Mouse (Mus musculus): ENCODE results near the gene Dgkz. TPM values are rescaled to one million over a fixed set of nuclear protein-coding genes. Genes with fewer than 3 reads are reported as not detected.

Dgkz gene
- total RNA-seq, 1 experiment, result 47.0 TPM

DNA sequence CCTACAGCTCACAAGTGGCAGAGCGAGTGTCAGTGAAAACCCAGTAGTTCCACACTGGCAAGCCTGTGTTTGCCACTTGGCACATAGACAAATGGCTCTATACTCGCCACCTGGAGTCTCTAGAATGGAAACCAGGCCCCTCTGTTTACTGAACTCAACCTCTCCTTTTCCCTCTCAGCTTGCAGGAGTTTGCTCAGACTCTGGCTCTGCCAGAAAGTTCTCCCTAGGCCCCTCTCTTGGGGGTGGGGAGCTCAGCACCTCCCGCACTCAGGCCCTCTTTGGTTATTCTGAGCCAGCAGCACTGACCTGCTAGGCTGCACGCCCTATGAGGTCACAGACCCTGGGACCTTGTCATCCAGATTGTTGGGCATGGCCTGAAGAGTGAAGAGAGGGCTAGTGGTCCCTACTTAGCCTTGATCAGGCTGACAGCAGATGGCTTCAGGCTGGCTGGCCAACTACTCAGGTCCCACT is 20.5 kb downstream of the Dgkz start:
- Histone ChIP-seq H3K36me3 (ENCODE audit: control insufficient read depth, insufficient read depth, low read length, poor library complexity, severe bottlenecking) (no peaks in the 10 kb centered on the region; the same call in 1 of the 2 replicates), H3K4me3 (ENCODE audit: insufficient read depth in 1 of 2, low read depth in 1 of 2, low read length in 2 of 2, poor library complexity in 1 of 2, severe bottlenecking in 1 of 2) (no peak overlapping the region), H3K27ac (ENCODE audit: insufficient read depth, low read depth, low read length, poor library complexity, severe bottlenecking) (no peak overlapping the region), H3K4me1 (ENCODE audit: control insufficient read depth in 2 of 2, insufficient read depth in 2 of 2, low read length in 2 of 2, poor library complexity in 1 of 2) (peaks cover 4 to 29% of the 10 kb centered on the region in 2 experiments; a peak in 3 of 4 replicates), H3K9ac (ENCODE audit: insufficient read depth, low read depth, low read length, poor library complexity, severe bottlenecking) (no peak overlapping the region), H3K9me3 (ENCODE audit: control insufficient read depth, insufficient read depth, low read depth, low read length) (no peaks in the 10 kb centered on the region)
- in situ Hi-C loops (cut with MboI; ENCODE audit: low sequenced_read_pairs in 2 of 2, unreplicated experiment in 2 of 2), result no loop called here
- TF ChIP-seq ZNF384 (IDR thresholded peaks at IDR 0.05; ENCODE audit: low read depth, low read length) (no peak), MAFK (IDR thresholded peaks at IDR 0.05; ENCODE audit: insufficient read depth, low read depth, low read length) (no peak), CHD2 (IDR thresholded peaks at IDR 0.05; ENCODE audit: low read depth, low read length) (no peak), ZC3H11A (IDR thresholded peaks at IDR 0.05; ENCODE audit: borderline replicate concordance, low read depth, low read length) (no peak), HCFC1 (IDR thresholded peaks at IDR 0.05; ENCODE audit: borderline replicate concordance, insufficient read depth, low read length) (no peak)
- DNase-seq (ENCODE audit: low read depth, low spot score), result no peak

- peaks cover 2% of the 10 kb centered on the region; the same call in 1 of the 2 replicates for H3K36me3 ChIP-seq (ENCODE audit: control insufficient read depth, insufficient read depth, low read length, poor library complexity, severe bottlenecking)
- in situ Hi-C loops (cut with MboI; ENCODE audit: low sequenced_read_pairs in 2 of 2, unreplicated experiment in 2 of 2), result no loop called here
- H3K9me3 ChIP-seq (ENCODE audit: control insufficient read depth, insufficient read depth, low read depth, low read length), result no peaks in the 10 kb centered on the region
- H3K4me3 ChIP-seq (ENCODE audit: insufficient read depth in 1 of 2, low read depth in 1 of 2, low read length in 2 of 2, poor library complexity in 1 of 2, severe bottlenecking in 1 of 2), result no peak overlapping the region
- no peak for DNase-seq (ENCODE audit: low read depth, low spot score)
- TF ChIP-seq CHD2 (IDR thresholded peaks at IDR 0.05; ENCODE audit: low read depth, low read length) (no peak), ZNF384 (IDR thresholded peaks at IDR 0.05; ENCODE audit: low read depth, low read length) (no peak), ZC3H11A (IDR thresholded peaks at IDR 0.05; ENCODE audit: borderline replicate concordance, low read depth, low read length) (no peak), MAFK (IDR thresholded peaks at IDR 0.05; ENCODE audit: insufficient read depth, low read depth, low read length) (no peak), HCFC1 (IDR thresholded peaks at IDR 0.05; ENCODE audit: borderline replicate concordance, insufficient read depth, low read length) (no peak)
- no peak overlapping the region for H3K27ac ChIP-seq (ENCODE audit: insufficient read depth, low read depth, low read length, poor library complexity, severe bottlenecking)
- peaks cover 2 to 27% of the 10 kb centered on the region in 2 experiments; a peak in 3 of 4 replicates for H3K4me1 ChIP-seq (ENCODE audit: control insufficient read depth in 2 of 2, insufficient read depth in 2 of 2, low read length in 2 of 2, poor library complexity in 1 of 2)
- no peak overlapping the region for H3K9ac ChIP-seq (ENCODE audit: insufficient read depth, low read depth, low read length, poor library complexity, severe bottlenecking)
These were observed 21.8 kb downstream of the Dgkz start for GRCm38 (mm10) chr2:91953825-91954224.

- Histone ChIP-seq H3K4me1 (ENCODE audit: control insufficient read depth in 2 of 2, insufficient read depth in 2 of 2, low read length in 2 of 2, poor library complexity in 1 of 2) (peaks cover 2 to 28% of the 10 kb centered on the region in 2 experiments), H3K4me3 (ENCODE audit: insufficient read depth in 1 of 2, low read depth in 1 of 2, low read length in 2 of 2, poor library complexity in 1 of 2, severe bottlenecking in 1 of 2) (no peak overlapping the region), H3K9me3 (ENCODE audit: control insufficient read depth, insufficient read depth, low read depth, low read length) (no peaks in the 10 kb centered on the region), H3K9ac (ENCODE audit: insufficient read depth, low read depth, low read length, poor library complexity, severe bottlenecking) (no peak overlapping the region; the same call in 1 of the 2 replicates), H3K27ac (ENCODE audit: insufficient read depth, low read depth, low read length, poor library complexity, severe bottlenecking) (no peak overlapping the region), H3K36me3 (ENCODE audit: control insufficient read depth, insufficient read depth, low read length, poor library complexity, severe bottlenecking) (peaks cover 2% of the 10 kb centered on the region; the same call in 1 of the 2 replicates)
- DNase-seq (ENCODE audit: low read depth, low spot score), result no peak
- TF ChIP-seq ZC3H11A (IDR thresholded peaks at IDR 0.05; ENCODE audit: borderline replicate concordance, low read depth, low read length) (no peak), ZNF384 (IDR thresholded peaks at IDR 0.05; ENCODE audit: low read depth, low read length) (no peak), HCFC1 (IDR thresholded peaks at IDR 0.05; ENCODE audit: borderline replicate concordance, insufficient read depth, low read length) (no peak), MAFK (IDR thresholded peaks at IDR 0.05; ENCODE audit: insufficient read depth, low read depth, low read length) (no peak), CHD2 (IDR thresholded peaks at IDR 0.05; ENCODE audit: low read depth, low read length) (no peak)
- in situ Hi-C loops (cut with MboI; ENCODE audit: low sequenced_read_pairs in 2 of 2, unreplicated experiment in 2 of 2), result no loop called here
These were observed 25.2 kb downstream of the Dgkz start for GRCm38 (mm10) chr2:91950275-91951085.

GRCm38 (mm10) chr2:91949411-91950274 is 26.0 kb downstream of the Dgkz start:
- Histone ChIP-seq H3K27ac (ENCODE audit: insufficient read depth, low read depth, low read length, poor library complexity, severe bottlenecking) (no peak overlapping the region), H3K4me3 (ENCODE audit: insufficient read depth in 1 of 2, low read depth in 1 of 2, low read length in 2 of 2, poor library complexity in 1 of 2, severe bottlenecking in 1 of 2) (no peak overlapping the region), H3K36me3 (ENCODE audit: control insufficient read depth, insufficient read depth, low read length, poor library complexity, severe bottlenecking) (peaks cover 2% of the 10 kb centered on the region; the same call in 1 of the 2 replicates), H3K9ac (ENCODE audit: insufficient read depth, low read depth, low read length, poor library complexity, severe bottlenecking) (no peak overlapping the region; the same call in 1 of the 2 replicates), H3K9me3 (ENCODE audit: control insufficient read depth, insufficient read depth, low read depth, low read length) (no peaks in the 10 kb centered on the region), H3K4me1 (ENCODE audit: control insufficient read depth in 2 of 2, insufficient read depth in 2 of 2, low read length in 2 of 2, poor library complexity in 1 of 2) (peaks cover 0 to 29% of the 10 kb centered on the region in 2 experiments; a peak in 3 of 4 replicates)
- no peak for TF ChIP-seq CHD2 (IDR thresholded peaks at IDR 0.05; ENCODE audit: low read depth, low read length)
- TF ChIP-seq ZC3H11A (IDR thresholded peaks at IDR 0.05; ENCODE audit: borderline replicate concordance, low read depth, low read length), result no peak
- TF ChIP-seq HCFC1 (IDR thresholded peaks at IDR 0.05; ENCODE audit: borderline replicate concordance, insufficient read depth, low read length), result no peak
- TF ChIP-seq MAFK (IDR thresholded peaks at IDR 0.05; ENCODE audit: insufficient read depth, low read depth, low read length), result no peak
- TF ChIP-seq ZNF384 (IDR thresholded peaks at IDR 0.05; ENCODE audit: low read depth, low read length), result no peak
- in situ Hi-C loops (cut with MboI; ENCODE audit: low sequenced_read_pairs in 2 of 2, unreplicated experiment in 2 of 2), result no loop called here
- DNase-seq (ENCODE audit: low read depth, low spot score), result no peak

All from ES-E14 (cell line).